Mouse (Mus musculus) sigmoid colon, adult 10 weeks (tissue): ENCODE measurements around the gene Olfr1395. TPM values are rescaled to one million over a fixed set of nuclear protein-coding genes. Genes with fewer than 3 reads are reported as not detected.

Experiments
- polyA plus RNA-seq: library from polyadenylated mRNA; stranded (reverse); fragments of 350-450 nt; fragmentation: Illumina TruSeq; extraction: RNeasy Lipid Tissue Mini Kit (QIAGEN cat#74804); gene quantifications from one replicate; pipeline ENCODE4 v1.2.3, GENCODE M21; 2014; ENCODE audit warnings: low read depth, low replicate concordance

Olfr1395 gene
- not detected for polyA plus RNA-seq

GRCm38 (mm10) chr11:49141974-49142373 is at the start of gene Olfr1395:
Gene Olfr1395, plus strand, starts transcription at chr11:49142274.

GRCm38 (mm10) chr11:49114774-49115173 is 27.3 kb upstream of the Olfr1395 start, which contains the start of gene Olfr1396:
Gene Olfr1396, minus strand, starts transcription at chr11:49114874.

GRCm38 (mm10) chr11:49154077-49154476 is 12.0 kb downstream of the Olfr1395 start, which contains the start of gene Olfr1394:
Gene Olfr1394, plus strand, starts transcription at chr11:49154377.

GRCm38 (mm10) chr11:49186955-49187488 is 44.9 kb downstream of the Olfr1395 start, which contains the start of gene Btnl9:
Gene Btnl9, minus strand, starts transcription at chr11:49187159.

Other genes with a start within 250 kb of the Olfr1395 start
- 16.8 TPM for gene Gm5431, start 240.1 kb upstream of the Olfr1395 start, polyA plus RNA-seq
- 2.9 TPM for gene Psme2b, start 196.1 kb upstream of the Olfr1395 start, polyA plus RNA-seq
- gene Olfr56, start 163.4 kb upstream of the Olfr1395 start, polyA plus RNA-seq: 1.3 TPM
- gene 9930111J21Rik1, start 162.9 kb upstream of the Olfr1395 start, polyA plus RNA-seq: 2.8 TPM
- gene Gm12185, start 150.0 kb upstream of the Olfr1395 start, polyA plus RNA-seq: 2.8 TPM
- gene Tgtp1, start 148.1 kb upstream of the Olfr1395 start, polyA plus RNA-seq: 15.7 TPM
- gene 9930111J21Rik2, start 91.0 kb upstream of the Olfr1395 start, polyA plus RNA-seq: 24.0 TPM
- gene Tgtp2, start 78.1 kb upstream of the Olfr1395 start, polyA plus RNA-seq: 13.2 TPM
- 19.4 TPM for gene Ifi47, start 65.7 kb upstream of the Olfr1395 start, polyA plus RNA-seq
- 0.16 TPM for gene Olfr1396, start 27.4 kb upstream of the Olfr1395 start, polyA plus RNA-seq
- gene Olfr1394, start 12.1 kb downstream of the Olfr1395 start, polyA plus RNA-seq: not detected
- 4.3 TPM for gene Btnl9, start 44.9 kb downstream of the Olfr1395 start, polyA plus RNA-seq
- 137 TPM for gene Zfp62, start 61.0 kb downstream of the Olfr1395 start, polyA plus RNA-seq
- 26.3 TPM for gene Mgat1, start 101.9 kb downstream of the Olfr1395 start, polyA plus RNA-seq
- gene Olfr1393, start 136.0 kb downstream of the Olfr1395 start, polyA plus RNA-seq: not detected
- not detected for gene Olfr1392, start 143.0 kb downstream of the Olfr1395 start, polyA plus RNA-seq
- gene Olfr10, start 162.5 kb downstream of the Olfr1395 start, polyA plus RNA-seq: not detected
- gene Olfr1391, start 180.5 kb downstream of the Olfr1395 start, polyA plus RNA-seq: not detected
- not detected for gene Olfr1390, start 192.9 kb downstream of the Olfr1395 start, polyA plus RNA-seq